Mouse (Mus musculus) heart, embryonic 10.5 days (tissue): Measurements from ENCODE around the gene Thg1l. TPM values are rescaled to one million over a fixed set of nuclear protein-coding genes. Genes with fewer than 3 reads are reported as not detected.

Experiments used
- DNase-seq: peaks from one replicate; pipeline ENCODE4 v3.0.0-alpha.2; 2017; ENCODE audit warnings: low spot score
- H3K27ac ChIP-seq: fragments of 300-500 bp; sonication (generic); 2 replicates; pipeline ENCODE4 v1.5.1; 2016; ENCODE audit warnings: mild to moderate bottlenecking
- H3K27me3 ChIP-seq: fragments of 300-500 bp; sonication (generic); 2 replicates; pipeline ENCODE4 v1.6.1; 2016; ENCODE audit warnings: mild to moderate bottlenecking; ENCODE audit not compliant: poor library complexity, insufficient read depth, severe bottlenecking
- H3K36me3 ChIP-seq: fragments of 300-500 bp; sonication (generic); 2 replicates; pipeline ENCODE4 v1.6.1; 2016; ENCODE audit warnings: mild to moderate bottlenecking, moderate library complexity
- H3K4me1 ChIP-seq: fragments of 300-500 bp; sonication (generic); 2 replicates; pipeline ENCODE4 v1.6.1; 2016; ENCODE audit warnings: mild to moderate bottlenecking
- H3K4me3 ChIP-seq: fragments of 300-500 bp; sonication (generic); 2 replicates; pipeline ENCODE4 v1.5.1; 2016; ENCODE audit warnings: mild to moderate bottlenecking, moderate library complexity
- H3K9me3 ChIP-seq: fragments of 300-500 bp; sonication (generic); 2 replicates; pipeline ENCODE4 v1.6.1; 2016; ENCODE audit warnings: mild to moderate bottlenecking, moderate library complexity
- WGBS: fragments of 180-500 bp; shearing (Covaris S2); methylation state at CpG from one replicate; pipeline ENCODE4 v1.1.7; 2016; 5-methylcytosine and 5-hydroxymethylcytosine counted together
- polyA plus RNA-seq: library from polyadenylated mRNA; unstranded; fragments of >200 nt; fragmentation: Nextera tagmentation; extraction: Ambion mirVana; gene quantifications from 2 replicates; pipeline ENCODE4 v1.2.1, GENCODE M21; 2016

The Thg1l gene
- polyA plus RNA-seq, 1 experiment from 2014 or later, result 9.0 TPM

GRCm38 (mm10) chr11:45921026-45921425 lies 34.3 kb downstream of the Thg1l start:
- no peak for DNase-seq
- H3K4me3 ChIP-seq, result peak overlapping the region; percentile 18; the same call in 1 of the 2 replicates
- 58% methylated on average over 8 of the region's 8 CpGs for WGBS
- H3K27ac ChIP-seq, result peak overlapping the region; percentile 47; the same call in 1 of the 2 replicates
- peaks cover 7% of the 10 kb centered on the region for H3K4me1 ChIP-seq
- no peaks in the 10 kb centered on the region for H3K9me3 ChIP-seq
- H3K27me3 ChIP-seq, result no peaks in the 10 kb centered on the region
- H3K36me3 ChIP-seq, result no peaks in the 10 kb centered on the region

- Histone ChIP-seq H3K4me3 (no peak overlapping the region), H3K27me3 (no peaks in the 10 kb centered on the region), H3K4me1 (peaks cover 7% of the 10 kb centered on the region), H3K27ac (no peak overlapping the region), H3K36me3 (no peaks in the 10 kb centered on the region), H3K9me3 (no peaks in the 10 kb centered on the region)
- 76% methylated on average over 4 of the region's 4 CpGs for WGBS
- DNase-seq, result no peak
Observed at GRCm38 (mm10) chr11:45918836-45919235, 36.5 kb downstream of the Thg1l start.

DNA sequence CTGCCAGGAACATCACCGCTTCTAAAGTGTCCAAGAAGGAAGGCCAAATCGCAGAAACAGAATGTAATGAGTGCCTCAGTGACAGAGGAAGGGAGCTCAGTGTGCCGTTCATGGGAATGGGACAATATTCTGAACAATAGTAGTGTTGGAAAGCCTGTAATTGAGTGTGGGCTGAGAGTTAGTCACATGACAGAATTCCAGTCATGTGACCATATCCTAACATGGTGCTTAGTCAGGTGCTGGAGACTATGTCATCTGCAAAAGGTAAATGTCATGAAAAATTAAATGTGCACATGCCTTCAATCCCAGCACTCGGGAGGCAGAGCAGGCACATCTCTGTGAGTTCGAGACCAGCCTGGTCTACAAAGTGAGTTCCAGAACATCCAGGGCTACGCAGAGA lies 37.3 kb downstream of the Thg1l start:
- 94% methylated on average over 6 of the region's 6 CpGs for WGBS
- Histone ChIP-seq H3K27me3 (no peaks in the 10 kb centered on the region), H3K36me3 (no peaks in the 10 kb centered on the region), H3K4me1 (peaks cover 7% of the 10 kb centered on the region), H3K27ac (no peak overlapping the region), H3K4me3 (no peak overlapping the region), H3K9me3 (no peaks in the 10 kb centered on the region)
- no peak for DNase-seq

GRCm38 (mm10) chr11:45916196-45916595 lies 39.1 kb downstream of the Thg1l start:
- DNase-seq, result peak; percentile 58
- WGBS, result 89% methylated on average over 10 of the region's 10 CpGs
- H3K27ac ChIP-seq, result no peak overlapping the region
- no peaks in the 10 kb centered on the region for H3K27me3 ChIP-seq
- peaks cover 2% of the 10 kb centered on the region for H3K4me1 ChIP-seq
- no peak overlapping the region for H3K4me3 ChIP-seq
- H3K36me3 ChIP-seq, result peaks cover 9% of the 10 kb centered on the region
- no peaks in the 10 kb centered on the region for H3K9me3 ChIP-seq

GRCm38 (mm10) chr11:45910701-45911100 lies 44.6 kb downstream of the Thg1l start:
- H3K36me3 ChIP-seq, result peaks cover 61% of the 10 kb centered on the region
- no peaks in the 10 kb centered on the region for H3K27me3 ChIP-seq
- H3K4me3 ChIP-seq, result no peak overlapping the region
- 96% methylated on average over 5 of the region's 5 CpGs for WGBS
- no peak overlapping the region for H3K27ac ChIP-seq
- H3K4me1 ChIP-seq, result no peaks in the 10 kb centered on the region
- no peaks in the 10 kb centered on the region for H3K9me3 ChIP-seq
- no peak for DNase-seq

GRCm38 (mm10) chr11:45908894-45909293 lies 46.4 kb downstream of the Thg1l start:
- no peaks in the 10 kb centered on the region for H3K27me3 ChIP-seq
- no peak overlapping the region for H3K4me3 ChIP-seq
- no peaks in the 10 kb centered on the region for H3K4me1 ChIP-seq
- H3K9me3 ChIP-seq, result no peaks in the 10 kb centered on the region
- peaks cover 67% of the 10 kb centered on the region for H3K36me3 ChIP-seq
- no peak overlapping the region for H3K27ac ChIP-seq
- 96% methylated on average over 7 of the region's 7 CpGs for WGBS
- DNase-seq, result peak; percentile 66

- Histone ChIP-seq H3K27ac (no peak overlapping the region), H3K27me3 (no peaks in the 10 kb centered on the region), H3K9me3 (no peaks in the 10 kb centered on the region), H3K36me3 (peaks cover 75% of the 10 kb centered on the region), H3K4me1 (no peaks in the 10 kb centered on the region), H3K4me3 (no peak overlapping the region)
- 94% methylated on average over 7 of the region's 7 CpGs for WGBS
- DNase-seq, result peak; percentile 65
Observed at GRCm38 (mm10) chr11:45908070-45908469, 47.2 kb downstream of the Thg1l start.

DNA sequence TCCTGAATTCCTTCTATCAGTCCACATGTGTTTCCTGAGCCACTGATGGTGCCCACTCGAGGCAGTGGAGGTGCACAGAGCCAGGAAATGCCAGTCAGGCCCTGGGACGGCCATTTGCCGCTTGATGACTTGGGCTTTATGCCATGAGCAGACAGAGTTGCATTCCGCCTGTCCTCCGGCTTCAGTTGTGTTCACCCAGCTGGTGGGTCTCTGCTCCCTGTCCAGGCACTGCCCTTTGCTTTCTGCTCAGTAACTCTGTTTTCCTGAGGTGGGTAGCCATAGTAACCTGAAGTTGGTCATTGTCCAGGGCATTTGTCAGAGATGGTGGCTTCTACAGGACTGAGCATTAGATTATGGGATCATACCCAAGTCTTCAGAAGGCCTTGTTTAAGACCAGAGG lies 48.0 kb downstream of the Thg1l start:
- H3K4me3 ChIP-seq, result no peak overlapping the region
- H3K4me1 ChIP-seq, result no peaks in the 10 kb centered on the region
- no peak overlapping the region for H3K27ac ChIP-seq
- DNase-seq, result peak; percentile 71
- H3K36me3 ChIP-seq, result peaks cover 82% of the 10 kb centered on the region
- H3K9me3 ChIP-seq, result no peaks in the 10 kb centered on the region
- H3K27me3 ChIP-seq, result no peaks in the 10 kb centered on the region
- WGBS, result 81% methylated on average over 5 of the region's 5 CpGs

DNA sequence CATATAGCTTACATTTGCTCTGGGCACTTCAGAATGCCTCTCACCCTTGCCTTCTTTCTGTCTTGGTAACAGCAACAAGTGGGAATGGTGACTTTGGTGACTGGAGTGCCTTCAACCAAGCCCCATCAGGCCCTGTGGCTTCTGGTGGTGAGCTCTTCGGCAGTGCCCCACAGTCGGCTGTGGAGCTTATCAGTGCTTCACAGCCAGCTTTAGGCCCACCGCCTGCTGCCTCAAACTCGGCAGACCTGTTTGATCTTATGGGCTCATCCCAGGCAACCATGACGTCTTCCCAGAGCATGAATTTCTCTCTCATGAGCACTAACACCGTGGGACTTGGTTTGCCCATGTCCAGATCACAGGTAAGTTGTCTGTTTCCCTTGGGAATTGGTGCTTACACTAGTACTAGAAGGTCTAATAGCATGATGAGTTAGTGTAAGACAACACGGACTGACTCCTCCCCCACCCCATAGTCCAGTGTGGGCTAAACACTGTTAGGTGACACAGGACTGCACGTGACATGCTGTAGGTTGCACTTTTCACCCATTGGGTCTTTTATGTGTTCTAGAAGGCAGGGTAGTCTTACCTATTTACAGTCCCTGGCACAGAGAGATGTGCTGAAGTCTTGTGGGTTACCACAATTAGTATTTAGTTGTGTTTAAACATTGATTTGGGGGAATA lies 49.0 kb downstream of the Thg1l start:
- peak; percentile 93 for DNase-seq
- WGBS, result 69% methylated on average over 8 of the region's 8 CpGs
- Histone ChIP-seq H3K9me3 (no peaks in the 10 kb centered on the region), H3K36me3 (peaks cover 79% of the 10 kb centered on the region), H3K27me3 (no peaks in the 10 kb centered on the region), H3K4me3 (no peak overlapping the region), H3K4me1 (no peaks in the 10 kb centered on the region), H3K27ac (no peak overlapping the region)

DNA sequence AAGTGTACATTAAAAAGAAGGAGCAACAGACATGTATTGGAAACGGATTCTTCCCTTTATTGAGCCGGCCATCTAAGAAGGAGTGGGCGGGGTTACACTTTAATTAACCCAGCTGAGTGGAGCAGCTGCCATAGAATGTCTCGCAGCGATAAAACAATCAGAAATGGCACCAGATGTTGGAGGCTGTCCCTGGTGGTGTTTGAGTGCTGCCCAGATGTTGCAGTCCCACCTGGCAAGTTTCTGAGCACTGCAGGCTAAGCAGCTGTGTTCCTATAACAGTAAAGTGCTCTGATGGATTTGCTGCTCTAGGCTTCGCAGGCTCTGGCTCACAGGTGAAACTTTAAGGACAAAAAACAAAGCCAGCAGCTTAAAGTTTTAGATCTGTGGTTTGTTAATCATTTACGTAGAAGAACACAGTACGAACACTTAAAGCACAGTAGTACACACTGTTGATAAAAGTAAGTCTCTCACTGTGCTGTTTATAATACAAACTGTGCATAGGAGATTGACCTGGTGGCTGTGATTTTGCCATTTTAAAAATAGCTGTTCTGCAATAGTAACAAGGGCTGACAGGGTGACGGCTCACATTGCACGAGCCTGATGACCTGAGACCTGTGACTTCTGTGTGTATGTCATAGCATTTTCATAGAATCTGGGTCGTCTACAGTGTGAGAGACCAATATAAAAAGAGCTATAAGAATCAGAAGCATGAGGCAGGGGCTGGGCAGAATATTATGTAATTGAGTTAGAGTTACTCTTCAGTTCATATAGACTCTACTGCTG lies 54.9 kb downstream of the Thg1l start:
- no peaks in the 10 kb centered on the region for H3K4me1 ChIP-seq
- no peak for DNase-seq
- WGBS, result 87% methylated on average over 11 of the region's 11 CpGs
- no peak overlapping the region for H3K4me3 ChIP-seq
- H3K36me3 ChIP-seq, result peaks cover 49% of the 10 kb centered on the region
- no peaks in the 10 kb centered on the region for H3K27me3 ChIP-seq
- H3K27ac ChIP-seq, result no peak overlapping the region
- no peaks in the 10 kb centered on the region for H3K9me3 ChIP-seq

DNA sequence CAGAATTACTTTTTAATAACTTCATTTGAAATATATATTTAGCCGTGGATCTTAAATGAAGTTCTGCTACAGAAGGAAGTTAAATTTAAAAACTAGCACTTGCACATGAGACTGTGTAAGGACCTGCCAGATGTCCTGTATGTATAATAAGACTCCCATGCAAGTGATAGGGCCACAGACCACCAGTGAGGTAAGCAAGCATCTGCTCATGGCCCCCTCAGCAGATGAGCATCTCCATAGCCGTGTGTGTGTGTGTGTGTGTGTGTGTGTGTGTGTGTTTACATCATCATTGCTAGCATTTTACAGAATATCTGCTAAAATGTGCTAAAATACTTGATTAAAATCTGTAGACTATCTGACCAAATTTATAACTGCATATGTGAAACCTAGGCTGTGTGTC lies 57.9 kb downstream of the Thg1l start:
- Histone ChIP-seq H3K36me3 (peaks cover 56% of the 10 kb centered on the region), H3K27ac (no peak overlapping the region), H3K27me3 (no peaks in the 10 kb centered on the region), H3K4me1 (no peaks in the 10 kb centered on the region; the same call in 1 of the 2 replicates), H3K9me3 (no peaks in the 10 kb centered on the region), H3K4me3 (no peak overlapping the region)
- WGBS, result 85% methylated on average over 2 of the region's 2 CpGs
- DNase-seq, result no peak
